Mouse (Mus musculus): ENCODE data around the gene Mlec. TPM values are rescaled to one million over a fixed set of nuclear protein-coding genes. Genes with fewer than 3 reads are reported as not detected.
A peak's percentile ranks its signal among the peaks of the same experiment; 100 is the strongest.

The Mlec gene
- polyA plus RNA-seq, 1 experiment from 2014 or later, result 59.5 TPM

GRCm38 (mm10) chr5:115188824-115189223 lies 30.8 kb upstream of the Mlec start:
- Histone ChIP-seq H3K27me3 (ENCODE audit: insufficient read depth, poor library complexity, severe bottlenecking) (peaks cover 96% of the 10 kb centered on the region), H3K4me1 (replicated peaks) (peaks cover 78% of the 10 kb centered on the region), H3K4me3 (no peak overlapping the region), H3K36me3 (no peaks in the 10 kb centered on the region), H3K9me3 (peaks cover 3% of the 10 kb centered on the region; the same call in 1 of the 2 replicates), H3K27ac (no peak overlapping the region)
- DNase-seq (ENCODE audit: low spot score), result no peak
- WGBS, result 57% methylated on average over 5 of the region's 5 CpGs

GRCm38 (mm10) chr5:115187188-115188131 lies 29.5 kb upstream of the Mlec start:
- WGBS, result 19% methylated on average over 26 of the region's 26 CpGs
- Histone ChIP-seq H3K4me3 (peak overlapping the region; percentile 31), H3K9me3 (peaks cover 3% of the 10 kb centered on the region; the same call in 1 of the 2 replicates), H3K27me3 (ENCODE audit: insufficient read depth, poor library complexity, severe bottlenecking) (peaks cover 92% of the 10 kb centered on the region), H3K27ac (peak overlapping the region; percentile 66), H3K36me3 (no peaks in the 10 kb centered on the region), H3K4me1 (replicated peaks) (peaks cover 65% of the 10 kb centered on the region)
- peak; percentile 95 for DNase-seq (ENCODE audit: low spot score)

- no peaks in the 10 kb centered on the region for H3K36me3 ChIP-seq
- peak overlapping the region; percentile 31; the same call in 1 of the 2 replicates for H3K4me3 ChIP-seq
- H3K9me3 ChIP-seq, result peaks cover 3% of the 10 kb centered on the region; the same call in 1 of the 2 replicates
- peak overlapping the region; percentile 66 for H3K27ac ChIP-seq
- WGBS, result 45% methylated on average over 17 of the region's 17 CpGs
- peaks cover 91% of the 10 kb centered on the region for H3K27me3 ChIP-seq (ENCODE audit: insufficient read depth, poor library complexity, severe bottlenecking)
- H3K4me1 ChIP-seq (replicated peaks), result peaks cover 55% of the 10 kb centered on the region
- DNase-seq (ENCODE audit: low spot score), result peak; percentile 33
Observed at GRCm38 (mm10) chr5:115186371-115187073, 28.5 kb upstream of the Mlec start.

- Histone ChIP-seq H3K27me3 (ENCODE audit: insufficient read depth, poor library complexity, severe bottlenecking) (peaks cover 73% of the 10 kb centered on the region), H3K4me1 (replicated peaks) (peaks cover 44% of the 10 kb centered on the region), H3K36me3 (no peaks in the 10 kb centered on the region), H3K27ac (peak overlapping the region; percentile 71), H3K4me3 (peak overlapping the region; percentile 35), H3K9me3 (peaks cover 3% of the 10 kb centered on the region; the same call in 1 of the 2 replicates)
- 24% methylated on average over 15 of the region's 15 CpGs for WGBS
- peak; percentile 48 for DNase-seq (ENCODE audit: low spot score)
Observed at GRCm38 (mm10) chr5:115184726-115185125, 26.7 kb upstream of the Mlec start.

- H3K9me3 ChIP-seq, result peaks cover 2% of the 10 kb centered on the region; the same call in 1 of the 2 replicates
- H3K27me3 ChIP-seq (ENCODE audit: insufficient read depth, poor library complexity, severe bottlenecking), result peaks cover 61% of the 10 kb centered on the region
- no peaks in the 10 kb centered on the region for H3K36me3 ChIP-seq
- no peak overlapping the region for H3K27ac ChIP-seq
- H3K4me3 ChIP-seq, result no peak overlapping the region
- no peak for DNase-seq (ENCODE audit: low spot score)
- H3K4me1 ChIP-seq (replicated peaks), result peaks cover 43% of the 10 kb centered on the region
- WGBS, result 85% methylated on average over 10 of the region's 10 CpGs
Observed at GRCm38 (mm10) chr5:115183482-115183881, 25.5 kb upstream of the Mlec start.

- Histone ChIP-seq H3K4me3 (no peak overlapping the region), H3K4me1 (replicated peaks) (peaks cover 41% of the 10 kb centered on the region), H3K27me3 (ENCODE audit: insufficient read depth, poor library complexity, severe bottlenecking) (peaks cover 55% of the 10 kb centered on the region), H3K9me3 (no peaks in the 10 kb centered on the region), H3K27ac (no peak overlapping the region), H3K36me3 (no peaks in the 10 kb centered on the region)
- 83% methylated on average over 8 of the region's 8 CpGs for WGBS
- no peak for DNase-seq (ENCODE audit: low spot score)
Observed at GRCm38 (mm10) chr5:115182925-115183324, 24.9 kb upstream of the Mlec start.

- Histone ChIP-seq H3K27me3 (ENCODE audit: insufficient read depth, poor library complexity, severe bottlenecking) (peaks cover 42% of the 10 kb centered on the region), H3K36me3 (no peaks in the 10 kb centered on the region), H3K27ac (no peak overlapping the region), H3K4me3 (no peak overlapping the region), H3K9me3 (no peaks in the 10 kb centered on the region), H3K4me1 (replicated peaks) (peaks cover 26% of the 10 kb centered on the region)
- no peak for DNase-seq (ENCODE audit: low spot score)
- 79% methylated on average over 13 of the region's 13 CpGs for WGBS
Observed at GRCm38 (mm10) chr5:115181248-115181940, 23.4 kb upstream of the Mlec start.

- Histone ChIP-seq H3K27ac (no peak overlapping the region), H3K4me3 (no peak overlapping the region), H3K4me1 (replicated peaks) (peaks cover 11% of the 10 kb centered on the region), H3K27me3 (ENCODE audit: insufficient read depth, poor library complexity, severe bottlenecking) (peaks cover 24% of the 10 kb centered on the region), H3K36me3 (no peaks in the 10 kb centered on the region), H3K9me3 (no peaks in the 10 kb centered on the region)
- no peak for DNase-seq (ENCODE audit: low spot score)
- WGBS, result 89% methylated on average over 11 of the region's 11 CpGs
Observed at GRCm38 (mm10) chr5:115179596-115179995, 21.6 kb upstream of the Mlec start.

GRCm38 (mm10) chr5:115177866-115178265 lies 19.9 kb upstream of the Mlec start:
- Histone ChIP-seq H3K4me3 (no peak overlapping the region), H3K9me3 (peaks cover 6% of the 10 kb centered on the region; the same call in 1 of the 2 replicates), H3K4me1 (replicated peaks) (0 out of 2 replicates have a peak, but pooled peaks cover 3% of the 10 kb centered on the region), H3K36me3 (no peaks in the 10 kb centered on the region), H3K27me3 (ENCODE audit: insufficient read depth, poor library complexity, severe bottlenecking) (peaks cover 11% of the 10 kb centered on the region), H3K27ac (no peak overlapping the region)
- no peak for DNase-seq (ENCODE audit: low spot score)
- 87% methylated on average over 6 of the region's 6 CpGs for WGBS

- Histone ChIP-seq H3K27ac (no peak overlapping the region), H3K9me3 (peaks cover 6% of the 10 kb centered on the region; the same call in 1 of the 2 replicates), H3K36me3 (no peaks in the 10 kb centered on the region), H3K4me1 (replicated peaks) (no peaks in the 10 kb centered on the region), H3K4me3 (no peak overlapping the region), H3K27me3 (ENCODE audit: insufficient read depth, poor library complexity, severe bottlenecking) (no peaks in the 10 kb centered on the region)
- no peak for DNase-seq (ENCODE audit: low spot score)
- WGBS, result 96% methylated on average over 1 of the region's 1 CpGs
Observed at GRCm38 (mm10) chr5:115174554-115174953, 16.6 kb upstream of the Mlec start.

- 85% methylated on average over 8 of the region's 8 CpGs for WGBS
- no peak for DNase-seq (ENCODE audit: low spot score)
- Histone ChIP-seq H3K4me3 (no peak overlapping the region), H3K27me3 (ENCODE audit: insufficient read depth, poor library complexity, severe bottlenecking) (no peaks in the 10 kb centered on the region), H3K9me3 (peaks cover 6% of the 10 kb centered on the region; the same call in 1 of the 2 replicates), H3K27ac (no peak overlapping the region), H3K36me3 (no peaks in the 10 kb centered on the region), H3K4me1 (replicated peaks) (peaks cover 19% of the 10 kb centered on the region)
Observed at GRCm38 (mm10) chr5:115170150-115170549, 12.2 kb upstream of the Mlec start.

GRCm38 (mm10) chr5:115168641-115169415 lies 10.8 kb upstream of the Mlec start:
- Histone ChIP-seq H3K4me3 (no peak overlapping the region), H3K27ac (peak overlapping the region; percentile 57; the same call in 1 of the 2 replicates), H3K36me3 (no peaks in the 10 kb centered on the region), H3K4me1 (replicated peaks) (peaks cover 19% of the 10 kb centered on the region), H3K27me3 (ENCODE audit: insufficient read depth, poor library complexity, severe bottlenecking) (no peaks in the 10 kb centered on the region), H3K9me3 (peaks cover 3% of the 10 kb centered on the region; the same call in 1 of the 2 replicates)
- DNase-seq (ENCODE audit: low spot score), result no peak
- 42% methylated on average over 27 of the region's 27 CpGs for WGBS

Measured in hindbrain, embryonic 10.5 days (tissue).